Mouse (Mus musculus) bone marrow, adult 2 months (tissue): Measurements from ENCODE around the gene Six2. TPM values are rescaled to one million over a fixed set of nuclear protein-coding genes. Genes with fewer than 3 reads are reported as not detected.

ENCODE experiments used
- H3K27ac ChIP-seq: fragments of 200-500 bp; 2 replicates; pipeline ENCODE4 v1.5.1; 2012; ENCODE audit warnings: low read depth, mild to moderate bottlenecking, control low read depth, inconsistent platforms, low read length; ENCODE audit not compliant: control insufficient read depth, poor library complexity, insufficient read depth
- H3K4me1 ChIP-seq: fragments of 200-500 bp; 2 replicates; pipeline ENCODE4 v1.6.1; 2011; ENCODE audit warnings: low read length; ENCODE audit not compliant: control insufficient read depth, insufficient read depth
- H3K4me3 ChIP-seq: fragments of 200-500 bp; replicated peaks from 2 replicates; pipeline ENCODE3; 2011; ENCODE audit warnings: mild to moderate bottlenecking, low read depth, low read length, control low read depth; ENCODE audit not compliant: control insufficient read depth
- CTCF ChIP-seq: fragments of 200-500 bp; IDR thresholded peaks from 2 replicates; pipeline ENCODE4 v1.5.1; 2011; ENCODE audit warnings: low read length, control low read depth; ENCODE audit not compliant: control insufficient read depth, insufficient read depth
- POLR2A ChIP-seq: fragments of 200-500 bp; IDR thresholded peaks from 2 replicates; pipeline ENCODE4 v1.6.1; 2011; ENCODE audit warnings: low read depth, mild to moderate bottlenecking, control low read depth, low read length, borderline replicate concordance; ENCODE audit not compliant: control insufficient read depth
- WGBS: fragments of 180-500 bp; shearing (Covaris S2); methylation state at CpG from one replicate; pipeline ENCODE4 v1.1.7; 2018; 5-methylcytosine and 5-hydroxymethylcytosine counted together
- polyA plus RNA-seq: library from polyadenylated mRNA; stranded (reverse); fragments of >200 nt; gene quantifications from 2 replicates; pipeline ENCODE4 v1.2.4, GENCODE M21; 2011; ENCODE audit warnings: low replicate concordance; ENCODE audit not compliant: missing spikeins, insufficient read depth, insufficient read length

Six2 gene
- polyA plus RNA-seq, 1 experiment = not detected

DNA sequence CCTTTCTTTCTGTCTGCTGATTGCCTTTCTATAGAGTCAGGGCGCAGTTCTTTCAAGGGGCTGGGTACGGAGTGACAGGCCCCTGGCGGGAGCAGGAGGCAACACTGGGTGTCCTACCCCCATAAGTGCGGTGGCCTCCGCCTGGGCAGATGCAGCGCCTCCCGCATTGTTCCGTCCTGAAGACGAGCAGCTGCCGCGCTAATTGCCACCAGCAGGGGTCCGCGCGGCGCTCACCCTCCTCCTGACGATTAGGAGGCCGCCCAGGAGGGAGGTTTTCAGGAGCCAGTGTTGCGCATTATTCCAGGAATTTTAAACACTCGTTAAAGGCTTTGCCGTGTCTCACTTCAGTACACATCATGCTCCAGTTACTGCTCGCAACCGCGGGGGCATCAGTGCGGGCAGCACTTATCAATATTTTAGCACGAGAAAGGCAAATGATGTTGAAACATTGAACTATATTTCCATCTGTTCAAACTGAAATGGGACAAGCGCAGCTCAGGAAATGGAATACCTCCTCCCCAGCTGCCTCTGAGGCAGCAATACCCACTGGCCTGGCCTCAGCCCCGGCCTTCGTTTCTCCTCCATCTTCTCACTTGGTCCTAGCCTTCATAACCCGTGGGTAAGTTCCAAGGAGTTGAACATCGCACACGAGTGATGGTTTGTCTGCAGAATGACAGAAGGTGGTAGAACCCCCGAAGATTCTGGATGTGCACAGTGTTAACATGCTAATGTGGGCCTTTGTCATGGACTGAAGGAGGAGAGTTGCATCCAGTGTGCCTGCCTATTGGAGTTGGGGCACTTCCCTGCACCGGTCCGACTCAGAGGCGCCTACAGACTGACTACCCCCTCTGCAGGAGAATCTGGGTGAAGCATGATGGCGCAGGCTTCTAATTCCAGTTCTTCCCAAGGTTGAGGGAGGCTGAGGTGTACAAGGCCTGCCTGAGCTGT is 42.1 kb downstream of the Six2 start:
- H3K4me1 ChIP-seq = no peaks in the 10 kb centered on the region
- no peak overlapping the region for H3K27ac ChIP-seq
- 8% methylated on average over 35 of the region's 36 CpGs for WGBS
- TF ChIP-seq CTCF (peak; percentile 21; the same call in 1 of the 2 replicates), POLR2A (no peak)
- H3K4me3 ChIP-seq = no peak overlapping the region

DNA sequence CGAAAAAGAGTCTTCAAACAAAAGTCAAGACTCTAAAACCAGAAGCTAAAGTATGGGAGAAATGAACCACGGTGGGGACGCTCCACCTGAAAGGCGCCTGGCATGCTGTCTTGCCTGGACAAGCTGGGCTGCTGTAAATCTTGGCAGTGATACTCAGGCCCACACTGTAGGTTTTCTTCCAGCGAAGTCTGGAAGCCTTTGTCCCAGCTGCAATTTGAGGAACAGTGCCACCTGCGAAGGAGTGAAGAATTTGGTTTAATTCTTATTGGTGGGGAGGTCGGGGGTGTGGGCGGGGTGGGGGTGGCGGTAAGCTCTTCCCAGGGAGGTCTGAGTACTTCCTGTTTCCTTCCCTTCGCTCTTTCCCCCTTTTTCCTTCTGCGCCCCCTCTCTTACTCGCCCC is 42.8 kb downstream of the Six2 start:
- Histone ChIP-seq H3K4me1 (no peaks in the 10 kb centered on the region), H3K4me3 (no peak overlapping the region), H3K27ac (no peak overlapping the region)
- TF ChIP-seq CTCF = no peak
- no peak for TF ChIP-seq POLR2A
- WGBS = 12% methylated on average over 11 of the region's 12 CpGs

- no peak overlapping the region for H3K4me3 ChIP-seq
Measured at GRCm38 (mm10) chr17:85637876-85638275, 50.2 kb downstream of the Six2 start.

More at GRCm38 (mm10) chr17:85637876-85638275, 50.2 kb downstream of the Six2 start:
- H3K4me1 ChIP-seq = no peaks in the 10 kb centered on the region
- no peak for TF ChIP-seq CTCF
- WGBS = 49% methylated on average over 6 of the region's 6 CpGs
- H3K27ac ChIP-seq = no peak overlapping the region

Other genes starting within 250 kb of the Six2 start
- not detected in 2 replicates for gene Six3, start 74.7 kb downstream of the Six2 start, polyA plus RNA-seq